Mouse (Mus musculus) MEL (cell line): ENCODE results near the gene Slc8a1. TPM values are rescaled to one million over a fixed set of nuclear protein-coding genes. Genes with fewer than 3 reads are reported as not detected.

ENCODE experiments used
- DNase-seq: peaks from one replicate; pipeline ENCODE4 v3.0.0; 2011; ENCODE audit warnings: low read depth, low spot score
- H3K27ac ChIP-seq: 2 replicates; pipeline ENCODE4 v1.5.1; 2012; ENCODE audit warnings: low read depth, mild to moderate bottlenecking, control low read depth, low read length, moderate library complexity; ENCODE audit not compliant: control insufficient read depth
- H3K27me3 ChIP-seq, 2 experiments: fragments of 150-350 bp in 1 of 2; sonication (generic) in 1 of 2; 2 replicates each; pipeline ENCODE4 v1.6.1; 2012; ENCODE audit warnings: low read length in 2 of 2, mild to moderate bottlenecking in 2 of 2, improper control_type of control experiment in 1 of 2, moderate library complexity in 1 of 2; ENCODE audit not compliant: insufficient read depth in 2 of 2, control insufficient read depth in 1 of 2
- H3K36me3 ChIP-seq, 2 experiments: 2 replicates each; pipeline ENCODE4 v1.6.1; 2012 to 2014; ENCODE audit warnings: low read length in 2 of 2, improper control_type of control experiment in 1 of 2, inconsistent platforms in 1 of 2, mild to moderate bottlenecking in 1 of 2; ENCODE audit not compliant: insufficient read depth in 2 of 2, control insufficient read depth in 1 of 2
- H3K4me1 ChIP-seq, 2 experiments: fragments of 150-350 bp in 1 of 2; sonication (generic) in 1 of 2; 2 replicates each; pipeline ENCODE4 v1.6.1; 2012; ENCODE audit warnings: low read length in 2 of 2, improper control_type of control experiment in 1 of 2, mild to moderate bottlenecking in 1 of 2; ENCODE audit not compliant: insufficient read depth in 2 of 2, control insufficient read depth in 1 of 2
- H3K4me3 ChIP-seq, 2 experiments: fragments of 150-350 bp in 1 of 2; sonication (generic) in 1 of 2; 2 replicates each; pipeline ENCODE4 v1.5.1; 2012; ENCODE audit warnings: low read depth in 2 of 2, low read length in 2 of 2, mild to moderate bottlenecking in 2 of 2, moderate library complexity in 2 of 2, control low read depth in 1 of 2, improper control_type of control experiment in 1 of 2; ENCODE audit not compliant: control insufficient read depth in 1 of 2, insufficient read depth in 1 of 2
- H3K79me2 ChIP-seq: 2 replicates; pipeline ENCODE4 v1.6.1; 2012; ENCODE audit warnings: mild to moderate bottlenecking, low read length, moderate library complexity; ENCODE audit not compliant: control insufficient read depth, poor library complexity, insufficient read depth
- H3K9ac ChIP-seq: 2 replicates; pipeline ENCODE4 v1.6.1; 2012; ENCODE audit warnings: low read depth, mild to moderate bottlenecking, control low read depth, low read length, moderate library complexity; ENCODE audit not compliant: control insufficient read depth, poor library complexity, severe bottlenecking
- H3K9me3 ChIP-seq: fragments of 150-350 bp; sonication (generic); replicated peaks from 2 replicates; pipeline ENCODE4 v1.6.1; 2012; ENCODE audit warnings: mild to moderate bottlenecking, low read length, improper control_type of control experiment, moderate library complexity; ENCODE audit not compliant: insufficient read depth
- BHLHE40 ChIP-seq: IDR thresholded peaks from 2 replicates; pipeline ENCODE4 v1.6.1; 2012; ENCODE audit warnings: low read depth, mild to moderate bottlenecking, inconsistent platforms, low read length, improper control_type of control experiment, borderline replicate concordance
- CTCF ChIP-seq, 3 experiments: IDR thresholded peaks in 2 of 3; conservative IDR thresholded peaks in 1 of 3; 2 replicates each; pipeline ENCODE4 v1.5.1; 2011 to 2012; ENCODE audit warnings: low read length in 3 of 3, low read depth in 2 of 3, mild to moderate bottlenecking in 2 of 3, improper control_type of control experiment in 1 of 3, inconsistent platforms in 1 of 3, mixed read lengths in 1 of 3, moderate library complexity in 1 of 3; ENCODE audit not compliant: control insufficient read depth in 1 of 3, insufficient read depth in 1 of 3, poor library complexity in 1 of 3, severe bottlenecking in 1 of 3
- E2F4 ChIP-seq: IDR thresholded peaks from 2 replicates; pipeline ENCODE4 v1.6.1; 2011; ENCODE audit warnings: low read depth, low read length, improper control_type of control experiment, borderline replicate concordance
- ETS1 ChIP-seq: IDR thresholded peaks from 2 replicates; pipeline ENCODE4 v1.6.1; 2012; ENCODE audit warnings: low read depth, mild to moderate bottlenecking, inconsistent platforms, low read length, improper control_type of control experiment, moderate library complexity
- HCFC1 ChIP-seq: IDR thresholded peaks from 2 replicates; pipeline ENCODE4 v1.6.1; 2012; ENCODE audit warnings: low read depth, mild to moderate bottlenecking, inconsistent platforms, low read length, improper control_type of control experiment, moderate library complexity
- MAZ ChIP-seq: IDR thresholded peaks from 2 replicates; pipeline ENCODE4 v1.6.1; 2012; ENCODE audit warnings: low read depth, mild to moderate bottlenecking, inconsistent platforms, low read length, improper control_type of control experiment
- MXI1 ChIP-seq: IDR thresholded peaks from 2 replicates; pipeline ENCODE4 v1.6.1; 2011; ENCODE audit warnings: mild to moderate bottlenecking, low read depth, low read length, improper control_type of control experiment
- MYB ChIP-seq: IDR thresholded peaks from 2 replicates; pipeline ENCODE4 v1.6.1; 2011; ENCODE audit warnings: mild to moderate bottlenecking, low read depth, low read length, improper control_type of control experiment
- MYC ChIP-seq: IDR thresholded peaks from 2 replicates; pipeline ENCODE4 v1.6.1; 2011; ENCODE audit warnings: low read depth, mild to moderate bottlenecking, low read length, improper control_type of control experiment, moderate library complexity
- NELFE ChIP-seq: IDR thresholded peaks from 2 replicates; pipeline ENCODE4 v1.6.1; 2011; ENCODE audit warnings: low read depth, low read length, improper control_type of control experiment
- NRF1 ChIP-seq: IDR thresholded peaks from 2 replicates; pipeline ENCODE4 v1.6.1; 2014; ENCODE audit warnings: low read depth, mild to moderate bottlenecking, inconsistent platforms, low read length, improper control_type of control experiment, moderate library complexity; ENCODE audit not compliant: poor library complexity, insufficient read depth, severe bottlenecking
- RAD21 ChIP-seq: IDR thresholded peaks from 2 replicates; pipeline ENCODE4 v1.6.1; 2011; ENCODE audit warnings: mild to moderate bottlenecking, low read depth, low read length, improper control_type of control experiment
- RCOR1 ChIP-seq: IDR thresholded peaks from 2 replicates; pipeline ENCODE4 v1.6.1; 2012; ENCODE audit warnings: low read depth, mild to moderate bottlenecking, inconsistent platforms, low read length, improper control_type of control experiment
- SIN3A ChIP-seq: IDR thresholded peaks from 2 replicates; pipeline ENCODE4 v1.6.1; 2012; ENCODE audit warnings: low read length, improper control_type of control experiment, inconsistent platforms
- SMC3 ChIP-seq: IDR thresholded peaks from 2 replicates; pipeline ENCODE4 v1.6.1; 2011; ENCODE audit warnings: low read depth, low read length, improper control_type of control experiment
- ZKSCAN1 ChIP-seq: IDR thresholded peaks from 2 replicates; pipeline ENCODE4 v1.6.1; 2012; ENCODE audit warnings: low read depth, mild to moderate bottlenecking, inconsistent platforms, low read length, improper control_type of control experiment, moderate library complexity
- polyA plus RNA-seq, 2 experiments: library from polyadenylated mRNA; stranded (reverse) in 1 of 2; unstranded in 1 of 2; fragments of >175 nt in 1 of 2; fragments of >200 nt in 1 of 2; gene quantifications; 2 replicates each; pipeline versions ENCODE4 v1.2.1 to v1.2.4; 2012; ENCODE audit warnings: low replicate concordance in 2 of 2, low read depth in 1 of 2; ENCODE audit not compliant: insufficient read length in 2 of 2, insufficient read depth in 1 of 2, missing spikeins in 1 of 2
- total RNA-seq: library from RNA; depleted of rRNA; stranded (reverse); fragments of 300-350 nt; gene quantifications from 2 replicates; pipeline ENCODE4 v1.2.3, GENCODE M21; 2012

The Slc8a1 gene
- total and polyA plus RNA-seq, 3 experiments: 0.86 to 1.0 TPM; not detected in 1

DNA sequence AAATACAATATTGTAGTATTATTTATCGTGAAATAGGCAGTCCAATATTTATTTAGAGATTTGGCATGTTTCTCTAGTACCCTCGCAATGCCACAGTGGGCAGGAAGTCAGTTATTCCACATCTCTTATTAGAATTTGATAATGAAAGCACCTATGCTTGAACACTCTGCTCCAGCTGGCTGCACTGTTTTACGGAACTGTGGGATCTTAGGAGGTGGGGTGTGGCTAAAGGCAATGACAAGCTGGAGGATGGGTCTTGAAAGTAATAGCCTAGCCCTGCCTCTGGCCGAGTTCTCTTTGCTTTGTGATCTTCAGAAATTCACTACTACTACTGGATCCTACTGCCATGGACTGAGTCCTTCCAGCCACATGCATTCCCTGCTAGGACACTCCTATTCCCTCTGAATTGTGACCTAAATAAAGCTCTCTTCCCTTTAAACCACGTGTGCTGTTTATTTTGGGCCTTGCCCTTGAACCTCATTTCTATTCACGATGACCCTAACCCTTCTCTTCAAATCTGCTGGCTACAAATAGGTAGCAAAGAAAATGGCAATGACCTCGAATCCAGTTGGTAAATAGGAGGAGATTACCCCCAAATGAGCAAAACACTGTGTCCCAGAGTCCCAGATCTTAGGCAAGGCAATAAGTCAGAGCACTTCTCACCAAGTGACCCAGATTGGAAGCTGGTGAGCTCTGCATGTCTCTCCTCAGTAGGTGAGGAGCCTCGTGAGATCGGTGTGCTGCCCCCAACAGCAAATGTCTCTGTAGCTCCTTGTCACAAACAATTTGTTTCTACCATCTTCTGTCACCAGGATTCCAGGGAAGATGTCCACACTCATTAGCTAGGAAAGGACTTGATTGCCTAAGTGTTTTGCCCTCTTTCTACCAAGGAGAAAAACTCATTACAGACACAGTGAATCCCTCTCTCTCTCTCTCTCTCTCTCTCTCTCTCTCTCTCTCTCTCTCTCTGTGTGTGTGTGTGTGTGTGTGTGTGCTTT lies 199.7 kb downstream of the Slc8a1 start:
- Histone ChIP-seq H3K36me3 (peaks cover 0 to 19% of the 10 kb centered on the region in 2 experiments; a peak in 2 of 4 replicates), H3K9me3 (no peaks in the 10 kb centered on the region), H3K4me1 (peaks cover 3% of the 10 kb centered on the region in 2 experiments; a peak in 3 of 4 replicates), H3K27ac (no peak overlapping the region), H3K79me2 (no peaks in the 10 kb centered on the region), H3K9ac (no peak overlapping the region), H3K4me3 (no peak overlapping the region), H3K27me3 (no peaks in the 10 kb centered on the region)
- TF ChIP-seq HCFC1: no peak
- TF ChIP-seq NELFE: no peak
- no peak for TF ChIP-seq CTCF (IDR thresholded peaks at IDR 0.05 in 2 of 3, conservative IDR thresholded peaks at IDR 0.05 in 1 of 3; ENCODE audit: control insufficient read depth in 1 of 3, insufficient read depth in 1 of 3, low read depth in 2 of 3, low read length in 3 of 3, poor library complexity in 1 of 3, severe bottlenecking in 1 of 3)
- no peak for TF ChIP-seq MAZ
- TF ChIP-seq MXI1: no peak
- TF ChIP-seq SIN3A: no peak
- no peak for TF ChIP-seq MYB
- no peak for TF ChIP-seq NRF1
- TF ChIP-seq SMC3: no peak
- no peak for TF ChIP-seq RCOR1
- TF ChIP-seq MYC: no peak
- no peak for TF ChIP-seq E2F4
- TF ChIP-seq ZKSCAN1: no peak
- no peak for TF ChIP-seq RAD21
- DNase-seq: no peak

DNA sequence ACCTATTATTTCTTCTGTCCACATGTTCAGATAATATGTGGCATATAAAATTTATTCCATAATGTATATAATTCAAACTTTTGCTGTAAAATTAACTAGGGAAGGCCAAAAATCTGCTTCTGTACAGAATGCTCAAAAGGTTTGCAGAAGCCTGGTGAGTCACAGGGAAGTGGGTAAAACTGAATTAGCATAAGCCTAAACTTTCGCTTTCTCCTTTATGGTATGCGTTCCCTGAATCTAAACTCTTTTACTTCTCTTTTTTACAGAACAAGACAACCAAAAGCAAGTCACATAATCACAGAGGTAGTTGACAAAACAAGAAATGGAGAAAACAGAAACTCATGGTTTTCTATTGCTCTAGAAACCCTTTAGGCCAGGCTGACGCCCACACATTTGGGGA lies 202.1 kb downstream of the Slc8a1 start:
- DNase-seq: peak; percentile 70
- Histone ChIP-seq H3K4me1 (peaks cover 3 to 5% of the 10 kb centered on the region in 2 experiments; a peak in 3 of 4 replicates), H3K36me3 (peaks cover 0 to 19% of the 10 kb centered on the region in 2 experiments; a peak in 2 of 4 replicates), H3K27me3 (no peaks in the 10 kb centered on the region), H3K9ac (peak overlapping the region; percentile 70), H3K4me3 (peak overlapping the region; percentile 68 to 70), H3K9me3 (no peaks in the 10 kb centered on the region), H3K79me2 (no peaks in the 10 kb centered on the region), H3K27ac (peak overlapping the region; percentile 71)
- TF ChIP-seq BHLHE40 (no peak), RCOR1 (no peak), ETS1 (peak; percentile 48; the same call in 1 of the 2 replicates)
